Mouse (Mus musculus): ENCODE results near the gene Sema4d.
A peak's percentile ranks its signal among the peaks of the same experiment; 100 is the strongest.

Sema4d gene

DNA sequence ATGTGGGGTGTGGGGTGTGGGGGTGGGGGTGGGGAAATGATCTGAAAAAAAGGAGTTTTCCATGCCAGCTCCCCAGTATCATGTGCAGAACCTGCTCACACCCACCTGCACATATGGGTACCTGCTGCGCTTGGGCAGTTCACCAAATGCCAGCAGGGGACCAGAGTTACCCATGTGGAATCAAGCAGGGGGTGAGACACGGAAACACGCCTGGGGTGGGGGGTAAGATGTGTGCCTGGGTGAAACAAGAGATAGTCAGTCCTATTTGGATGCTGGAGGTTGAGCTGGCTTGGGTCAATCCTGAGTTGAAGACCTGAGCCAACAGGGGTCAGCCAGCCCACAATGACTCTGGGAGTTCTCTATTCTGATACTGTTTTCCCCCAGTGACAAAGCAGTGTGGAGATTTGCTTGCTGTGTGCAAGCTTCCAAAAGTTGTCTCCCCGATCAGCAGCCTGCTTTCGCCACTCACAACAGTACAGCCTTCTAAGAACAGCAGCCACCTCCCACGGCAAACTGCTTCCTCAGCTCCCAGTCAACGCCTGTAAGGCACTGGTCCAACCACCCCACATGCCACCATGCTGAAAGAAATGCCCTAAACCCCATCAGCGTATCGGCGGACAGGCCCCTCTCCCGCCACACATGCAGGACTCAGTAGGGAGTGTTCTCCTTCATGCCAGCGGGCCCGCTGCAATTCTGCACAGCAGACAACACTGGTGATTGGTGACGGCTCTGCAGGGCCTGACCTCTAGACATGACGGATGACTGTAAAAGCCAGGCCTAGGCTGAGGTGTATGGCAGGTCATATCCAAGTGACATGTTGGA lies 41.0 kb downstream of the Sema4d start:
- DNase-seq, result no peak

GRCm38 (mm10) chr13:51749578-51750345 lies 43.8 kb downstream of the Sema4d start:
- no peak for DNase-seq

DNA sequence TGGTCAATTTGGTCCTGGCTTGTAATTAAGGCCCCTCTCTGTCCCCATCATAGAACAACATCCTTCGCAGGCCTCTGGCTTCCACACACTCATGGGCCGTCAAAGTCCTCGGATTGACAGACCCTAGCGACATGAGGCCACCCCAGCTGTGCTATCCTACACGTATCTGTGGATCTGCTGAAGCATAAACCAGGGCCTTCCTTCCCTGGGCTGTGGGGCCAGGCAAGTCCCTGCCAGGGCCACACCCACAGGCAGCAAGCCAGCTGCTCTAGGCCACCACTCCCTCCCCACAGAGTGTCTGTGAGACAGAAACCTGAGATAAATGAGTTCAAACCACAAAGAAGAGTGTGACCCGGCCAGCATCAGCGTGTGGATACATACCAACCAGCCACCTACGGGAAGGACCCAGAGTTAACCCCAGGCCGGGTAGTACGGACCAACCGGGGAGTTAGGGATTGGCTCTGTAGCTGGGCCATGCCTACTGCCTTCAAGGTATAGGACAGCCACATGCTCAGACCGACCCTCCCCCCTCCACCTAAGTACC lies 45.5 kb downstream of the Sema4d start:
- DNase-seq, result peak; percentile 55 to 63

GRCm38 (mm10) chr13:51747069-51747468 lies 46.5 kb downstream of the Sema4d start:
- DNase-seq, result no peak

GRCm38 (mm10) chr13:51745862-51746261 lies 47.7 kb downstream of the Sema4d start:
- DNase-seq, result no peak

DNA sequence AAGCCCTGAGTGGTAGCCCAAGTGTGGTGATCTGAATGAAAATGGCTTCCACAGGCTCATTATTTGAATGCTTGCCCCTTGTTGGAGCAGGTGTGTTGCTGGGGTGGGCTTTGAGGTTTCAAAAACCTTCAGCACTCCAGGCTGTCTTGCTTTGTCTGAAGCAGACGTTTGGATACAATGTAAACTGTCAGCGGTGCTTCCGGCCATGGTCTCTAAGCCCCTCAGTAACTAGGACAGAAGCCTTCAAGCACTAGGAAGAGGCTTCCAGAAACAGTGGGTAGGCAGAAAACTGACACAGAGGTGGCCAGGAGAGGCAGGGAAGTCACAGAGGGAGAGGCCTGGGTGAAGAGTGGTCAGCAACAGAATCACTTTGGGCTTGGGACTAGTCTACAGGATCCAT lies 49.7 kb downstream of the Sema4d start:
- DNase-seq, result no peak

DNA sequence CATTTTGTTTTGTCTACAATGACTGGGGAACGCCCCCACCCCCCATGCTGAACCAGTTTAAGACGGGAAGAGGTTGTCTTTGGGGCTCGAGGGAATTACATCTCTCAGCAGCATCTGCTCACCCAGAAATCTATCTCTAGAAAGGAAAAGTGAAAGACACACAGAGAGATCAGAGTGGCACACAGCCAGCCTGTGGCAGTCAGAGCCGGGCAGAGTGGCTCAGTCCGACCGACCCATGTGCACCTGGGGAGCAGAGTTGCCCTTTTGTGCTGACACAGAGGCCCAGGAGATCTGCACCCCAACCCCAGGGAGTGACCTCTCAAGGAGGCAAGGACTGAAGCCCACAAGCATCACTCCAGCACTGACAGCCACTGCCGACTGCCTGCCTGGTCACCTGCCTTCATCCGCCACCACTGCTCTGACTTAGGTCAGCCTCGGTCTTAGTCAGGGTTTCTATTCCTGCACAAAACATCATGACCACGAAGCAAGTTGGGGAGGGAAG lies 50.9 kb downstream of the Sema4d start:
- DNase-seq, result no peak

GRCm38 (mm10) chr13:51740776-51741175 lies 52.8 kb downstream of the Sema4d start:
- DNase-seq, result no peak

- DNase-seq, result no peak
These were observed 53.8 kb downstream of the Sema4d start for GRCm38 (mm10) chr13:51739713-51740112.

GRCm38 (mm10) chr13:51738531-51739117 lies 54.9 kb downstream of the Sema4d start:
- DNase-seq, result no peak

DNA sequence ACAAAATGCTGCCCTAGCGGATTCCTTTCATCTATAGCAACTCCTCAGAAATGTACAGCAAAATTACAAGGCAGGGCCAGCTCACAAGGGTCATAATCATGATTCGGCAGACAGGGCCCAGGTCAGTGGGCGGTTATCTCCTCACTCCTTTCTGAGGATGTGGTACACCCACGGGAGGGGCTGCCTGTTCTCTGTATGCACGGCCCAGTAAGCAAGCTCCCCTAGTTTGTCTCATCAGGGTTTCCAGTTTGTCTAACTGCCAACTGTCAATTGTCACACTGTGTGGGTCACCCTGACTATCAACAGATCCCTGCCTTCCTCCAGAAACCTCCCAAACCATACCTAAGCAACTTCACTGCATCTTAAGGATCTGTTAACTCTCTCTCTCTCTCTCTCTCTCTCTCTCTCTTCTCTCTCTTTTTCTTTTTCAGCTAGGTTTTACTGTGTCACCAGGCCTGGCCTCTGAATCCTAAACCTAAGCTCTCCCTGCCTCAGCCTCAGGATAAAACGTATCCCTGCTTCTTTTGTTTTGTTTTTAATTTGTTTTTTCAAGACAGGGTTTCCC lies 55.5 kb downstream of the Sema4d start:
- DNase-seq, result no peak

DNA sequence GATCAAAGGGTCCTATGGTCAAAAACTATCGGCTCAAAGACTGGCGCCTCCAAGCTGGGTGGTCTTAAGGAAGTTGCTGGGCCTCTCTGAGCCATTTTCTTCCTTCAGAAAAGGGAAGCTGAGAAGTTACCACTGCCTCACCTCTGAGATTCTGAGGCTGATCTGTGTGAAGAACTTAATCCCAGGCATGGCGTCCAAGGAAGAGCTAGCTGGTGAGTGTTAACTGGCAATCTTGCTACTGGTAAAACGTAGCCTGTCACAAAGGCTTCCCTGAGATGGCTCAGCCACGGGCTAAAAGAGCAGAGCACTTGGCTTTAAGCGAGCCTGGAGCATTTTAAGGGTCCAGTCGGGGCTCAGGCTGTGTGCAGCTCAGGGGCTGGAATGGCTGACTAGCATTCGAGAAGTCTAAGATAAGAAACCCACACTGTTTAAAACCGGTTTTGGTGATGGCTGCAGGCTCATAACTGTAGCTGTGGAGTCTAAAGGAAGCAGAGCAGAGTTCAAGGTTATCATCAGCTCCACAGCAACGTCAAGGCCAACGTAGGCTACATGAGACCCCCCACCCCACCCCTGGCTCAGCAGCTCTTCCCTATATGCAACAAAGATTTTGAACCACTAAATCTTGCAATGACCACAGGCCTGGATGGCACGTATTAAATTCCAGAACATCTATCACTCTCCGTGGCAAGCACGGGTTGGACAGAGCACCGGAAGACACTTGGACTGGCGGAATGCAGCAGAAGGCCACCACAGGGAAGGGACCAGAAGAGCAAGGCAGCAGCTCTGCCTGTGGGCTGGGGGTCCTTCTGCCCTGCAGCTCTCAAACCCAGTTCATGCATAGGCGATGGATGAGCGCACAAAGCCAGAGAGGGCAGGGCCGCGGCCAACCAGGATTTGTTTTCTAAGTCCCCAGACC lies 56.3 kb downstream of the Sema4d start:
- DNase-seq, result peak in 1 of 2 experiments; percentile 37

GRCm38 (mm10) chr13:51736007-51736911 lies 57.3 kb downstream of the Sema4d start:
- DNase-seq, result peak; percentile 31 to 44

DNA sequence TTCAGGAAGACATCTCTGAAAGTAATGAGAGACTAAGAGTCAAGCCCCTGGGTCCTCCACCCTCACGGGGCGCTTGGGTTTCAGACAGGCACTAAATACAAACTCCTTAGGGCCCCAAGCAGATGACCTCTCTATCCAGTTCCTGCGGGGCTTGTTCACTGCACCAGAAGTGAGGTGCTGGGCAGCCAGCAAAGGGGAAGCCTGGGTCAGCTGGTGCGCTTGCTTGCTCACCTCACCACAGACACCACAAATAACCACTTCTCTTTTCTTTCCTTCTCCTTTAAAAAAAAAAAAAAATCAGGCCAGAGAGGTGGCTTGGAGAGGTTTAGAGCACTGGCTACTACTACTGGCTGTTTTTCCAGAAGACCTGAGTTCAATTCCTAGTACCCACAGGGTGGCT lies 59.0 kb downstream of the Sema4d start:
- DNase-seq, result no peak

- no peak for DNase-seq
These were observed 61.4 kb downstream of the Sema4d start for GRCm38 (mm10) chr13:51732097-51732664.

DNA sequence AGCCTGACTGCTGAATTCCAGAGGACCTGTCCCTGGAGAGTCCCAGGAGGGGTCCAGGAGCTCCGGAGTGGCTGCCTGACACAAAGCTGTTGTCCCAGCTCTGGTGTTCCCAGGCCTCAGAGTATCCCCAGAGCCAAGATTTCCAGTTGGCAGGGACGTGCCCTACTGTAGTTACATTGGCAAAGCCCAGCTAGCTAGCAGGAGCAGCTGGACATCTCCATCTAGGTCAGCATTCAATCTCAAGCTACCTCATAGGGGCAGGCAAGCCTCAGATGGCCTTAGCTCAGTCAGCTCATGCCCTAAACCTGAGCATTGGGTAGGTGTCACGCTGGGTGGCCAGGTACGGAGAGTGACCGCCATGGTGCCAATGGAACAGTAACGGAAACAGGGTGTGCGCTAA lies 62.1 kb downstream of the Sema4d start:
- DNase-seq, result no peak

- DNase-seq, result peak in 1 of 2 experiments; percentile 58
These were observed 63.6 kb downstream of the Sema4d start for GRCm38 (mm10) chr13:51729887-51730361.

DNA sequence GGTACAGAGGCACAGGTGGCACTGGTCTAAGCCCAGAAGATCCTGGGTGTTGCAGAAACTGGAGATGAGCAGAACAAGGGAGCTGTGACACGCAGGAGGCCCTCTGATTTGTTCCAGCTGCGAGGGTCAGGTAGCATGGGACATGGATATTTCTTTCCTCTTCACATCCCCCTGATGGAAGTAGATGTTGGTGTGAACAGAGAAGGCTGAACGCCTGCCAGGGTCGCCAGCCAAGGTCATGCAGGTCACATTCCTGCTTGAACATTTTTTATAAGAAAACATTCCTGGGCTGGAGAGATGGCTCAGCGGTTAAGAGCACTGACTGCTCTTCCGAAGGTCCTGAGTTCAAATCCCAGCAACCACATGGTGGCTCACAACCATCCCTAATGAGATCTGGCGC lies 66.2 kb downstream of the Sema4d start:
- peak; percentile 59 to 74 for DNase-seq

GRCm38 (mm10) chr13:51725926-51726574 lies 67.5 kb downstream of the Sema4d start:
- no peak for DNase-seq

DNA sequence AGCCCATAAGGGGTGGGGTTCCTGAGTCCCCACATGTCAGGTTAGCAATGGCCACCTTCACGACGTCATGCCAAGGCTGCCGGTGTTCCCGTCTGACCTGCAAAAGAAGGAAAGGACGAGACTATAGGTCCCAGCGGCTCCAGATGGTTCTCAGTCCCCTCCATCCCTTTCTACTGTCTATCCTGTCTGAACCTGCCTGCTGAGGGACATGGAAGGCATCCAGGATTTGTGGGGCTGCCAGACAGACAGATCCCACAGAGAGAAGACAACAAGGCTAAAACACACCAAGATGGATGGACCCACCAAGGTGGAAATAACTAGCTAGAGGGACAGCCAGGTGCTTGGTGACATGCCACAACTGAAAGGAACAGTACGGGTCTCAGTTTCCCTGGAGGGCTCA lies 68.1 kb downstream of the Sema4d start:
- DNase-seq, result no peak

Data from kidney, postnatal 4 days (tissue).